ENCODE assay signal across 18 mouse cellular contexts in genomic region chr7:133842079-133842478, GRCm38 (mm10).
"Had no signal": no experiment of that assay in that cellular context is flagged by ENCODE, and none has a peak within 500 bp of the region (broad histone marks: within the 10 kb centered on the region; RNA-seq: fewer than 3 reads in every experiment).

No protein-coding gene starts in this region.

- DNase-seq: kidney, adult 8-10 months; kidney, postnatal 10 days; layer of hippocampus, adult 9-11 months; liver, embryonic 13.5 days; lung, adult 2 months; lung, postnatal 14 days; right cerebral cortex, adult 18-20 months; right cerebral cortex, postnatal 14 days; right cerebral cortex, postnatal 4 days; thymus, adult 18-20 months; thymus, postnatal 36 days had no signal

- ATAC-seq: intestine, embryonic 16.5 days; midbrain, embryonic 15.5 days had no signal

- H3K4me2 ChIP-seq: liver, embryonic 13.5 days; midbrain, embryonic 11.5 days; midbrain, embryonic 15.5 days; neural tube, embryonic 12.5 days; neural tube, embryonic 15.5 days had no signal

- H3K9me3 ChIP-seq: liver, embryonic 13.5 days; midbrain, embryonic 15.5 days; neural tube, embryonic 12.5 days; neural tube, embryonic 15.5 days had no signal

- H3K4me1 ChIP-seq: liver, embryonic 13.5 days; midbrain, embryonic 15.5 days; neural tube, embryonic 12.5 days; neural tube, embryonic 15.5 days had no signal

- H3K36me3 ChIP-seq: liver, embryonic 13.5 days; midbrain, embryonic 15.5 days; neural tube, embryonic 12.5 days; neural tube, embryonic 15.5 days had no signal

- H3K27ac ChIP-seq: layer of hippocampus, adult 2 months; liver, embryonic 13.5 days; macrophage; midbrain, embryonic 15.5 days; neural tube, embryonic 12.5 days; neural tube, embryonic 15.5 days had no signal

- H3K9ac ChIP-seq: liver, embryonic 13.5 days; midbrain, embryonic 15.5 days; neural tube, embryonic 12.5 days; neural tube, embryonic 15.5 days had no signal

- H3K4me3 ChIP-seq: layer of hippocampus, adult 2 months; liver, embryonic 13.5 days; midbrain, embryonic 15.5 days; neural tube, embryonic 12.5 days; neural tube, embryonic 15.5 days had no signal

- H3K27me3 ChIP-seq: liver, embryonic 13.5 days; midbrain, embryonic 15.5 days; neural tube, embryonic 12.5 days; neural tube, embryonic 15.5 days had no signal
